Mouse (Mus musculus): ENCODE data around the gene Doxl2. TPM values are rescaled to one million over a fixed set of nuclear protein-coding genes. Genes with fewer than 3 reads are reported as not detected.

The Doxl2 gene
- polyA plus RNA-seq, 1 experiment from 2014 or later: not detected

GRCm38 (mm10) chr6:48986444-48986990 lies 11.8 kb downstream of the Doxl2 start, which contains the start of gene Svs1:
Gene Svs1, plus strand, starts transcription at chr6:48986861.
- H3K4me3 ChIP-seq (ENCODE audit: low read depth, low read length): no peak within 1 kb of the TSS
- H3K9ac ChIP-seq: no peak within 1 kb of the TSS
- no peak within 1 kb of the TSS for H3K27ac ChIP-seq (ENCODE audit: low read depth)
- no peaks in the 10 kb centered on the region for H3K9me3 ChIP-seq (ENCODE audit: low read depth, low read length)
- no peaks in the 10 kb centered on the region for H3K36me3 ChIP-seq (ENCODE audit: insufficient read depth)
- 40% methylated on average over 7 of the region's 7 CpGs for WGBS
- TF ChIP-seq CTCF (IDR thresholded peaks at IDR 0.05; ENCODE audit: low read depth): no peak
- DNase-seq (no peak), ATAC-seq (ENCODE audit: insufficient read depth) (no peak)
- no peaks in the 10 kb centered on the region for H3K4me1 ChIP-seq (ENCODE audit: insufficient read depth)
- no peaks in the 10 kb centered on the region for H3K27me3 ChIP-seq (ENCODE audit: insufficient read depth, low read length)
- H3K4me2 ChIP-seq: no peak within 1 kb of the TSS

DNA sequence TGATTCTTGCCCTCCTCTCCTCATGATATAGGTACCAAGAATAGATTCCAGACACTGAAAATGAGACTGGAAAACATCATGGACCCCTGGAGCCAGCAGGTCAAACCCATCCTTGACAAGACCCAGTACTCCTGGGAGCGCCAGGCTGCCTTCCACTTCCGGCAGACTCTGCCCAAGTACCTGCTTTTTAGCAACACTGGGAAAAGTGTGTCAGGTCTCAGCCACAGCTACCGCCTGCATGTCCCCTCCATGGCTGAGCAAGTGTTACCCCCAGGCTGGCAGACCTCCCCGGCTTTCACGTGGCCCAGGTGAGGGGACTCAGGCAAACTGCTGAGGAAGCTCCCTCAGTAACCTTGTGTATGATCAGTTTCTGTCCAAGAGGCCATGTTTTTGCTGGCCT lies 15.2 kb downstream of the Doxl2 start:
- Histone ChIP-seq H3K4me3 (ENCODE audit: low read depth, low read length) (no peak overlapping the region), H3K27ac (ENCODE audit: low read depth) (no peak overlapping the region), H3K36me3 (ENCODE audit: insufficient read depth) (no peaks in the 10 kb centered on the region), H3K27me3 (ENCODE audit: insufficient read depth, low read length) (no peaks in the 10 kb centered on the region), H3K9ac (no peak overlapping the region), H3K9me3 (ENCODE audit: low read depth, low read length) (no peaks in the 10 kb centered on the region), H3K4me1 (ENCODE audit: insufficient read depth) (no peaks in the 10 kb centered on the region), H3K4me2 (no peak overlapping the region)
- WGBS: 87% methylated on average over 5 of the region's 5 CpGs
- DNase-seq (no peak), ATAC-seq (ENCODE audit: insufficient read depth) (no peak)
- no peak for TF ChIP-seq CTCF (IDR thresholded peaks at IDR 0.05; ENCODE audit: low read depth)

- no peak overlapping the region for H3K27ac ChIP-seq (ENCODE audit: low read depth)
- no peak for ATAC-seq (ENCODE audit: insufficient read depth)
- H3K4me3 ChIP-seq (ENCODE audit: low read depth, low read length): no peak overlapping the region
- no peaks in the 10 kb centered on the region for H3K9me3 ChIP-seq (ENCODE audit: low read depth, low read length)
- no peak overlapping the region for H3K4me2 ChIP-seq
- 63% methylated on average over 4 of the region's 4 CpGs for WGBS
- no peaks in the 10 kb centered on the region for H3K36me3 ChIP-seq (ENCODE audit: insufficient read depth)
- TF ChIP-seq CTCF (IDR thresholded peaks at IDR 0.05; ENCODE audit: low read depth): no peak
- no peak for DNase-seq
- no peak overlapping the region for H3K9ac ChIP-seq
- H3K4me1 ChIP-seq (ENCODE audit: insufficient read depth): no peaks in the 10 kb centered on the region
- H3K27me3 ChIP-seq (ENCODE audit: insufficient read depth, low read length): no peaks in the 10 kb centered on the region
These were observed 17.2 kb downstream of the Doxl2 start for GRCm38 (mm10) chr6:48991991-48992390.

DNA sequence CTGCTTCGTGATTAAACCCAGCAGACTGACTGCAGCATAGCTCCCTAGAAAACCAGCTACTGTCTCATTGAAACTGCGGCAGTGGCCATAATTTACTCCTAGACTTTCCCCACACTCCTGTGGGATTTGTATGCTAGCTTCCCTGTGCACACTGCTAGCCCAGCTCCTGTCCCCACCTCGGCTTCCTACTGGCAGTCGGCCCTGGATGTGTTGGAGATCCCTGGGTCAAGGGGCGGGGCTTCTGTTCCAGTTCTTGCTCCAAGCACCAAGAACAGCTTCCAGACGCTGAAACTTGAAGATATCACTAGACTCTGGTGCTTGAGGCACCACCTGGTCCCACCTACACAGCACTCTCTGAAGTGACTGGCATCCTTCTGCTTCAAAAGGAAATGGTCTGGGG lies 23.4 kb downstream of the Doxl2 start:
- Histone ChIP-seq H3K4me1 (ENCODE audit: insufficient read depth) (no peaks in the 10 kb centered on the region), H3K9me3 (ENCODE audit: low read depth, low read length) (no peaks in the 10 kb centered on the region), H3K4me3 (ENCODE audit: low read depth, low read length) (no peak overlapping the region), H3K9ac (no peak overlapping the region), H3K27me3 (ENCODE audit: insufficient read depth, low read length) (no peaks in the 10 kb centered on the region), H3K36me3 (ENCODE audit: insufficient read depth) (no peaks in the 10 kb centered on the region), H3K4me2 (no peak overlapping the region), H3K27ac (ENCODE audit: low read depth) (no peak overlapping the region)
- TF ChIP-seq CTCF (IDR thresholded peaks at IDR 0.05; ENCODE audit: low read depth): no peak
- WGBS: 49% methylated on average over 6 of the region's 6 CpGs
- ATAC-seq (ENCODE audit: insufficient read depth) (no peak), DNase-seq (no peak)

GRCm38 (mm10) chr6:48998796-48999195 lies 24.0 kb downstream of the Doxl2 start:
- WGBS: 85% methylated on average over 4 of the region's 4 CpGs
- Histone ChIP-seq H3K27ac (ENCODE audit: low read depth) (no peak overlapping the region), H3K4me3 (ENCODE audit: low read depth, low read length) (no peak overlapping the region), H3K36me3 (ENCODE audit: insufficient read depth) (no peaks in the 10 kb centered on the region), H3K27me3 (ENCODE audit: insufficient read depth, low read length) (no peaks in the 10 kb centered on the region), H3K4me1 (ENCODE audit: insufficient read depth) (no peaks in the 10 kb centered on the region), H3K9ac (no peak overlapping the region), H3K4me2 (no peak overlapping the region), H3K9me3 (ENCODE audit: low read depth, low read length) (no peaks in the 10 kb centered on the region)
- no peak for ATAC-seq (ENCODE audit: insufficient read depth)
- no peak for DNase-seq
- no peak for TF ChIP-seq CTCF (IDR thresholded peaks at IDR 0.05; ENCODE audit: low read depth)

- WGBS: 30% methylated on average over 4 of the region's 4 CpGs
- Histone ChIP-seq H3K9ac (no peak overlapping the region), H3K36me3 (ENCODE audit: insufficient read depth) (no peaks in the 10 kb centered on the region), H3K27me3 (ENCODE audit: insufficient read depth, low read length) (no peaks in the 10 kb centered on the region), H3K27ac (ENCODE audit: low read depth) (no peak overlapping the region), H3K4me1 (ENCODE audit: insufficient read depth) (no peaks in the 10 kb centered on the region), H3K4me3 (ENCODE audit: low read depth, low read length) (no peak overlapping the region), H3K4me2 (no peak overlapping the region), H3K9me3 (ENCODE audit: low read depth, low read length) (no peaks in the 10 kb centered on the region)
- peak; percentile 60 for TF ChIP-seq CTCF (IDR thresholded peaks at IDR 0.05; ENCODE audit: low read depth)
- DNase-seq: peak; percentile 56
- no peak for ATAC-seq (ENCODE audit: insufficient read depth)
These were observed 28.6 kb downstream of the Doxl2 start for GRCm38 (mm10) chr6:49003381-49003780.

GRCm38 (mm10) chr6:49007981-49008380 lies 33.2 kb downstream of the Doxl2 start:
- peak; percentile 56 for ATAC-seq (ENCODE audit: insufficient read depth)
- Histone ChIP-seq H3K9me3 (ENCODE audit: low read depth, low read length) (no peaks in the 10 kb centered on the region), H3K36me3 (ENCODE audit: insufficient read depth) (no peaks in the 10 kb centered on the region), H3K27ac (ENCODE audit: low read depth) (no peak overlapping the region), H3K4me3 (ENCODE audit: low read depth, low read length) (peak overlapping the region; percentile 32), H3K9ac (no peak overlapping the region; the same call in 1 of the 2 replicates), H3K4me1 (ENCODE audit: insufficient read depth) (no peaks in the 10 kb centered on the region), H3K27me3 (ENCODE audit: insufficient read depth, low read length) (no peaks in the 10 kb centered on the region), H3K4me2 (peak overlapping the region; percentile 69)
- peak; percentile 89 for DNase-seq
- TF ChIP-seq CTCF (IDR thresholded peaks at IDR 0.05; ENCODE audit: low read depth): peak; percentile 88
- 1% methylated on average over 9 of the region's 9 CpGs for WGBS
